Mouse (Mus musculus) cerebellum, postnatal 25 days (tissue): Measurements from ENCODE around the gene Hoxc12.

Experiments
- DNase-seq, 2 experiments: peaks; one replicate each; pipeline ENCODE4 v3.0.0; 2021; ENCODE audit warnings: mixed read lengths in 2 of 2

Hoxc12 gene

DNA sequence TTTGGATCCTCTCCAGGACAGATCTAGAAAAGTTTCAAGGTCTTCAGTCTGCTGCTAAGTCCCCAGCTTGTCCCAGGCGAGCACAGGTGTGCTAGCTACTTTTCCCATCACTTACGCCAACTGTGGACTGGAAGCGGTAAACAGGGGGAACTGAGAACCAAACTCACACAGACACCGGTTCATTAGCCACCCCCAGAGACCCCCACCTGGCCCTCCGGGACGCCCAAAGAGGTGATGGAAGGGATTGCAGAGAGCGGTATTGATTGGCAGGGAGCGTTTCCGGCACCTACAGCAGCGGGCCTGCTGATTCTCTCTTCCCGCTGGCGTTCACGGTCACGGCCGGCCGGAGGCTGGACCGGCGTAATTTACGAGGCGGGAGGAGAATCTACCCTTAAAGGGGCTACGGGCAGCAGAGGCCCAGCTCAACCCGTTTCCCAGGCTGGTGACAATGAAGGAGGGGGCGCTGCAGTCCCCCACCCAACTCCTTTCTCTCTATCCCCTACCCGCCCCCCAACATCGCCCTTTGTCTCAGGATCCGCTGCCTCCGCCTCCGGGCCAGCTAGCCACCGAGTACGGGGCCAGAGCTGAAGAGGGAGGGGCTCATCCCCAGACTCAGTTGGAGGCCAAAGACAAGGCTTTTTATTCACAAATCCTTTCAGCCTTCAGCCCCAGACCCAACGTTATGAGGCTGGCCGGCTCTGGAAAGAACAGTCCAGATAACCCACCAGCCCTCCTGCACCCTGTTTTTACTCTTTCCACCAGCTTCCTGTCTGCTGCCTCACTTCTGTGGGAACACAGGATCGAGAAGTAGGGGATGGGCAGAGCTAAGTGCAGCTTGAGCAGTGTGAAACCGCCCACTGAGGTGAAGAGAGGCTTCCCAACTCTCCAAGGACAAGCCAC is 2.9 kb downstream of the Hoxc12 start:
- no peak for DNase-seq

GRCm38 (mm10) chr15:102942739-102943467 is 6.3 kb downstream of the Hoxc12 start:
- no peak for DNase-seq

DNA sequence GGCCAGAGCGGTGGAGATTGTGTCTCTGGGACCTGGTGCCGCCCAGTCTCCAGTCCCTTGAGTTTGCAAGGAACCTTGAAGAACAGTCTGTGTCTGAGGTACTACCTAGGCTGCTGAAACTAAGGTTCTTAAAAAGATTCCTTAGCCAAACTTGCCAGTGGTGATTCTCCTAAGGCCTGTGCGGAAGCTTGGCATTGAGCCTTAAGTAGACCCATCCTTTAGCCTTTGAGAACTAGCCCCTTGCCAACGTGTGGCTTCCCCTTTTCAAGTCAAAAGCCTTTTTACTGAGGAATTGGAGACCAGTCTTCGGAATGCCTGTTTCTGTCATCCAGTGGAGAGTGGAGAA is 6.9 kb downstream of the Hoxc12 start:
- DNase-seq = no peak

DNA sequence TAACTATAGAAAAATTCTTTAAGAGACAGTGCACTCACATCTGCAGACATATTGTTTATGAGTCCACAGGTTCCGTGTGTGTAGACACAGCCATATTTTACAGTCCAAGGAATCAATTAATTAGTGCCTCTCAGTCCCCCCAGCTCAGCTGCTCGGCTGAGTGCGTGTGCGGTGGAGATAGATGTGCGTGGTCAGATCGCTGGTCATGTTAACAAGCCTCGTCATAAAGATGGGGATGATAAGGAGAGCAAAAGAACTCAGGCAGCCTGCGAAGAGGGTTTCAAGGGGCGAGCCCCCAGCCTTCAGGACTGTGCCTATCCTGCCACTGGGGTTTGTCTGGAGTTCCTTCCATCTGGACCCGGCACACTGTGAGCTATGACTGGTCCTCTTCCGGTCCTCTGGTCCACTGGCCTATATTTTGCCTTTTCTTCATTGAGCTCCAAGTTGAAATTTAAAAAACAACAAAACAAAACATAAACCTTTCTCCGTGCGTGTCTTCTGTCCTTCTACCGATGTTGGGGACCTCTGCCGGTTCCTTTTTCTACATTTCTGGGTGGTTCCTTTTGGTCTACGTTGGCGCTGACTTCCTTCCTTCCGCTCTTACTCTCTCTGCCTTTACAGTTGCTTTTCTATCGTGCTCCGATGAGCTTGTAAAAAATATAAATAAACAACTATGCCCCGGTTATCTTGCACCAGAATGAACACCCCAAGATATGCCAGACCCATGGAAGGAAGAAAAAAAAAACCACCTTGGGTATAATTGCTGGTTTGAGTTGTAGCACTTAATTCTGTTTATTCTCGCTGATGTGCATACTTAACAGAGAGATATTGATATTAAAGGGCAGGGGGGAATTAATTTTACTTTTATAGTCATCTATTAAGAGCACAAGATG is 8.9 kb downstream of the Hoxc12 start:
- DNase-seq = no peak

DNA sequence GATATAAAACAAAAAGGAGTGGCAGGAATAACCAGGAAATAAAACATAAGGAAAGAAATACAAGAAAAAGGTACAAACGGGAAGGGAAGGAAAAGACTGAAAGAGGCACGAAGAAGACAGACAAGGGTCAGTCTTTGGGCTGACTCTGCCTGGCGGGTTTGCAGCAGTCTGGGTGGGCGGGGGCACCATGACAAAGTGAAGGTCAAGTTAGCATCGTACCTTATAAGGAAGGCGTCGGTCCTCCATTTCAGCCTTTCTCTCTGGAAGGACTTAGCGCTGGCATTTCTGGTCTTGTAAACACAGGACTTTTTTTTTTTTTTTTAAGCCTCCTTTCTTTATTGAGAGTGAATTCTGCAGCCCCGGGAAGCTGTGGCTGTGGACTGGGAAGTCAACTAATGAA is 10.7 kb downstream of the Hoxc12 start:
- no peak for DNase-seq

GRCm38 (mm10) chr15:102948842-102949241 is 12.3 kb downstream of the Hoxc12 start:
- DNase-seq = no peak

- no peak for DNase-seq
These were observed 13.1 kb downstream of the Hoxc12 start for GRCm38 (mm10) chr15:102949696-102950095.

DNA sequence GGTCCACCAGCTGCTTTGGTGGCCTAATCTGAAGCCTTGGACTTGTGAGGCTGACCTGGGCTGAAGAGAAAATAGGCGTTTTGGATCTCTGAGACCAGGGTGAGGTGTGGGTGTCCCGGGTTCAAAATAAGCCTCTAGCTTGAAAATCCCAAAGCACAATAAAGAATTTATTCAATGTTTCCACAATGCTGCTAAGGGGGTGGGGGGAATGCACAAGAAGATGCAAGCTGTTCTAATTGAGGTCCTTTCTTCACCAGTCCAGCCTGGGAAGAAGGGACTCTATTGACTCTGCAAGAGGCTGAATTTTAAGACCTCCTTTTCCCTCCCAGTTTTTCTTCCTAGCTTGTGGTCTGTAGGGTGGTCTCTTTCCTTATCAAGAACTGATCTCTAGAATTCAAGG is 14.3 kb downstream of the Hoxc12 start:
- no peak for DNase-seq

DNA sequence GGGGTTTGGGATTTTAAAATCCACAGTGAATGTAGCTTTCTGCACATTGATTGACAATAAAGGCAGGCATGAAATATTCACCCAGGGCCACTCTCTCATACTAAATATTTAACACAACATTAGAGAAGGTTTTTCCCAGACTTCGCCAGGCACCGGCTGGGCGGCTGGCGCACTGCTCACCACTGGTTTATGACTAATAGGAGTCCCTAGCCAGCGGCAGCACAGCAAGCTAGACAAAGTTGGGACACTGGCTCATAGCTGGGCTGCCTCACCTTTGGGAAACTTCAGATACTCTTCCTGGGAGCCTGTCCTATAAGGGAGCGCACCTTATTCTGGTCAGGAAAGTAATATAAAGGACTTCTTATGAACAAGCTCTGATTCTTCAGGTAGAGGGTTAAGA is 17.0 kb downstream of the Hoxc12 start:
- no peak for DNase-seq

GRCm38 (mm10) chr15:102954192-102955006 is 17.8 kb downstream of the Hoxc12 start, which contains the start of gene Hoxc11:
Gene Hoxc11, plus strand, starts transcription at chr15:102954427.
- DNase-seq = no peak

DNA sequence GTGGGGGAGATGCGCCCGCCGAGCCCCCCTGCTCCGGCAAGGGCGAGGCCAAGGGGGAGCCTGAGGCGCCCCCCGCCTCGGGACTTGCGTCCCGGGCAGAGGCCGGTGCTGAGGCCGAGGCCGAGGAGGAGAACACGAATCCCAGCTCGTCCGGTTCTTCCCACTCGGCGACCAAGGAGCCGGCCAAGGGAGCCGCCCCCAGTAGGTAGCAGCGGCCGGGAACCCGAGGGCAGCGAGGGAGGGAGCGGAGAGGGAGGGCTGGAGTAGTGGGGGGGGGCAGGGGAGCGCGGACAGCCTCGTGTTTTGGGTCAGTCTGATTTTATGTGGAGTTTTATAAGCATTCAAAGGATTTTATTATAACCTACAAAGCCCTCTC is 18.4 kb downstream of the Hoxc12 start:
- no peak for DNase-seq

DNA sequence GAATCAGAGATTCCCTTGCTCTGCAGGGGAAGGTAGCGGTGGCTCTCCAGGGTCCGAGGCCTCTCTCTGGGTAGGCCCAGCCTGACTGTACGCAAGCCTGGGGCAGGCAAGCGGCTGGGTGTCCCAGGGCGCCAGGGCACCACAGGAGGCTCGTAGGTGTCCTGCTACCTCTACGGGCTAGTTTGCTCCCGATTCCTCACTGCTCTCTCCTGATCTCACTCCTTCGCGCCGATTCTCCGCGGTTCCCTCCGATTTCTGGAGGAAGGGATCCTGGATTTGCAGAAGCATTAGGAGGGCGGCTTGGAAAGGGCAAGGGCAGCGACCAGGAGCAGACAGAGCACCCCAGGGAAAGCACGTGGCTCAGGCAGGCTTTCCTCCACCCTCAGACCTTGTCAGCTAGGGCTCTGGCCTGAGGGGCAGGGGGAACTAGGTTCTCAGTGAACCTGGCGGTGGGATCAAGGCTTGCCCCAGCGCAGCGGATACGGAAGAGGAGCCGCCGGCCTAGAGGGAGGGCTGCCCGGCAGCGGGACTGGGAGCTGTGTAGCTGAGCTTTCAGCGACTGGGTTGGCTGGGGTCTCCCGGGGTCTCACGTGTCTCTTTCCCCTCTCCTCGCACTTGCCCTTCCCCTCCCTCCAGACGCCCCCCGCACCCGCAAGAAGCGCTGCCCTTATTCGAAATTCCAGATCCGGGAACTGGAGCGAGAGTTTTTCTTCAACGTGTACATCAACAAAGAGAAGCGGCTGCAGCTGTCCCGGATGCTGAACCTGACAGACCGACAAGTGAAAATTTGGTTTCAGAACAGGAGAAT is 19.5 kb downstream of the Hoxc12 start:
- no peak for DNase-seq

GRCm38 (mm10) chr15:102956906-102957305 is 20.3 kb downstream of the Hoxc12 start:
- DNase-seq = no peak

DNA sequence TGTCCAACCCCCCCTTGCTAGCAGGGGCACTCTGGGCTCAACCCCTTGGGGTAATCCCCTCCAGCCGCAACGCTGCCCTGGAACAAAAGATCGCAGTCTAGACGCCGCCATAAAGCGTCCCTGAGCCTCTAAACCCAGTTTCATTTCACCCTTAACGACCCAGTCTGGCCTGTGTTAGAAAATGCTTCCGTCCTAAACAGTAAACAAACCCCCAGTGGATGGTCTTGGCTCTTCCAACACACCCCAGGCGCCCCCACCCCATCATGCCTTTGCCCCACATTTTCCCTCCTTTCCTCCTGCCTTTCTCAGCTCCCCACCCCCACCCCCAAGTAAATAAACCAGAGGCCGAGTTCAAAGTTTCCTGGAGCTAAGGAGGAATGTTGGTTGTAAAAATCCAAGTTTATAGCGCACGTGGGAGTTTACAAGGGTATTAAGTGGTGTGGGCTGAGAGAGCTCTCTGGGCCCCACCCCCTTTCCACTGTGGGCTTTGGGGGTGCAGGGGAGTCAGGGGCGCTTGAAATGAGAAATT is 23.2 kb downstream of the Hoxc12 start:
- DNase-seq = no peak

DNA sequence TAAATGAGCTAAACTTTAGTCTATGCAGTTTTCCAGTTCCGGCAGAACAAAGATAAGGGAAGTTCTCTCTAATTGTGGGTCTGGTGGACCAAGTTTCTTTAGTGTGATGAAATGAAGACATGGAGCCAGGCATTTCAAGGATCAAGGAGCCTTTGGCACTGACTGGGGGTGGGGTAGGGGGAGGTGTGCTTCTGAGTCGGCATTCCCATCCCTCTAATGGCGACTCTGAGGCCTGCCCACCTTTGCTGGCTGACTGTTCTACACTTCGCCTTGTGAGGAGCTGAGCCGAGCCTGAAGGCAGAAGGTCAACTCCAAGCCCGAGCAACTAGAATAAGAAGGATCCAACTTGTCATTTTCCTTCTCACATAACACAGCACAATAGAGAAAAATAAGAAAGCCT is 25.2 kb downstream of the Hoxc12 start:
- no peak for DNase-seq

- DNase-seq = no peak
These were observed 25.9 kb downstream of the Hoxc12 start for GRCm38 (mm10) chr15:102962492-102962891.

DNA sequence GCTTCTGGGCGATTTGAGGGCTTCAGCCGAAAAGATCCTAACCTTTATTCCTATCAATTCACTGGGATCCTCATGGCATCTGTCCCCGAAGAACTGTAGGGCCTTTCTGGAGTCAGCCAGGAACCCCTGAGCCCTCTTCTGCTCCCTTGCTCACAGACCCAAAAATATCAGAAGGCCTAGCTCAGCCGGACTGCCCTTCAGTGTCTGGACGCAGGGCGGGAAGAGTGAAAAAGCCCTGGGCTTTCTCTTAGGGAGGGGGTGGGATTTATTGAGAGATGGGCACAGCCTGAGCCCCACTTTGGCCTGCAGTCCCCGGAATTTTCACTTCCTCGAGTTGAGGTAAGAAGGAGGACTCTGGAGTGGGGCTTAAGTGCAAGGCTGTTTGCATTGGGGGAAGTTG is 26.7 kb downstream of the Hoxc12 start:
- DNase-seq = no peak

GRCm38 (mm10) chr15:102963671-102964640 is 27.4 kb downstream of the Hoxc12 start:
- no peak for DNase-seq

GRCm38 (mm10) chr15:102965003-102965891 is 28.7 kb downstream of the Hoxc12 start:
- no peak for DNase-seq
